Mouse (Mus musculus) spleen, adult 2 months (tissue): Measurements from ENCODE around the gene Prnp.

Experiments
- CTCF ChIP-seq: fragments of 200-500 bp; IDR thresholded peaks from 2 replicates; pipeline ENCODE4 v1.5.1; 2011; ENCODE audit warnings: mild to moderate bottlenecking, inconsistent platforms; ENCODE audit not compliant: insufficient read depth, insufficient read length, insufficient replicate concordance; ENCODE audit errors: extremely low read depth
- POLR2A ChIP-seq: fragments of 200-500 bp; IDR thresholded peaks from 2 replicates; pipeline ENCODE4 v1.6.1; 2011; ENCODE audit warnings: low read depth, low read length, inconsistent platforms

- no peak for TF ChIP-seq POLR2A
- no peak for TF ChIP-seq CTCF
Observed at GRCm38 (mm10) chr2:131945225-131945624, 35.5 kb downstream of the Prnp start.
